Mouse (Mus musculus) NIH3T3 (cell line): ENCODE results near the gene Pcolce2.
"Not testable (repeated sequence)": the region's sequence is repeated elsewhere in the genome, so short reads cannot be mapped to it uniquely, and the experiment has no call there.

Source experiments
- DNase-seq: peaks from one replicate; pipeline ENCODE4 v3.0.0-alpha.2; 2012; ENCODE audit warnings: low read depth

The Pcolce2 gene

GRCm38 (mm10) chr9:95637271-95638181 lies at the start of gene Pcolce2:
Gene Pcolce2 (plus strand): TSS chr9:95637601.
- no peak for DNase-seq

GRCm38 (mm10) chr9:95588070-95588469 lies 49.3 kb upstream of the Pcolce2 start:
- no peak for DNase-seq

GRCm38 (mm10) chr9:95594291-95594690 lies 43.1 kb upstream of the Pcolce2 start:
- DNase-seq, result no peak

GRCm38 (mm10) chr9:95597466-95598178 lies 39.8 kb upstream of the Pcolce2 start:
- DNase-seq, result no peak

- DNase-seq, result no peak
Observed at GRCm38 (mm10) chr9:95598179-95598721, 39.2 kb upstream of the Pcolce2 start.

- no peak for DNase-seq
Observed at GRCm38 (mm10) chr9:95599399-95599798, 38.0 kb upstream of the Pcolce2 start.

GRCm38 (mm10) chr9:95602849-95603248 lies 34.6 kb upstream of the Pcolce2 start:
- no peak for DNase-seq

GRCm38 (mm10) chr9:95603316-95603715 lies 34.1 kb upstream of the Pcolce2 start:
- DNase-seq, result no peak

GRCm38 (mm10) chr9:95607196-95607595 lies 30.2 kb upstream of the Pcolce2 start:
- DNase-seq, result no peak

GRCm38 (mm10) chr9:95612246-95612768 lies 25.1 kb upstream of the Pcolce2 start:
- no peak for DNase-seq

GRCm38 (mm10) chr9:95613426-95614127 lies 23.8 kb upstream of the Pcolce2 start:
- DNase-seq, result no peak

- no peak for DNase-seq
Observed at GRCm38 (mm10) chr9:95614861-95615615, 22.4 kb upstream of the Pcolce2 start.

- no peak for DNase-seq
Observed at GRCm38 (mm10) chr9:95615961-95616360, 21.4 kb upstream of the Pcolce2 start.

- no peak for DNase-seq
Observed at GRCm38 (mm10) chr9:95618572-95618971, 18.8 kb upstream of the Pcolce2 start.

GRCm38 (mm10) chr9:95624072-95624471 lies 13.3 kb upstream of the Pcolce2 start:
- peak; percentile 2 for DNase-seq

GRCm38 (mm10) chr9:95628439-95628948 lies 8.9 kb upstream of the Pcolce2 start:
- DNase-seq, result peak; percentile 3

GRCm38 (mm10) chr9:95629561-95629960 lies 7.8 kb upstream of the Pcolce2 start:
- not testable (repeated sequence) for DNase-seq

- DNase-seq, result no peak
Observed at GRCm38 (mm10) chr9:95636395-95636794, 1.0 kb upstream of the Pcolce2 start.

- DNase-seq, result no peak
Observed at GRCm38 (mm10) chr9:95639919-95640318, 2.5 kb downstream of the Pcolce2 start.

GRCm38 (mm10) chr9:95645926-95646325 lies 8.5 kb downstream of the Pcolce2 start:
- no peak for DNase-seq

- DNase-seq, result no peak
Observed at GRCm38 (mm10) chr9:95653363-95653762, 16.0 kb downstream of the Pcolce2 start.
